Mouse (Mus musculus) urinary bladder, postnatal 25 days (tissue): Measurements from ENCODE around the gene Olfr1132.
"Not testable (repeated sequence)": the region's sequence is repeated elsewhere in the genome, so short reads cannot be mapped to it uniquely, and the experiment has no call there.

ENCODE experiments used
- DNase-seq: peaks from one replicate; pipeline ENCODE4 v3.0.0; 2022; ENCODE audit warnings: low spot score

The Olfr1132 gene

GRCm38 (mm10) chr2:87637435-87637834 is at the start of gene Olfr1132:
Gene Olfr1132 (minus strand): TSS chr2:87637535.
- DNase-seq, result no peak

- DNase-seq, result no peak
These were observed 36.2 kb upstream of the Olfr1132 start, which contains the start of gene Olfr1135 for GRCm38 (mm10) chr2:87673564-87673963. Gene Olfr1135 (minus strand): TSS chr2:87673664.

- no peak for DNase-seq
These were observed 21.0 kb upstream of the Olfr1132 start, which contains the start of gene Olfr1134 for GRCm38 (mm10) chr2:87658360-87658759. Gene Olfr1134 (minus strand): TSS chr2:87658460.

GRCm38 (mm10) chr2:87647274-87647673 is 9.9 kb upstream of the Olfr1132 start, which contains the start of gene Olfr1133:
Gene Olfr1133 (minus strand): TSS chr2:87647374.
- no peak for DNase-seq

- DNase-seq, result no peak
These were observed 5.1 kb upstream of the Olfr1132 start for GRCm38 (mm10) chr2:87642441-87642840.

GRCm38 (mm10) chr2:87626804-87627203 is 10.5 kb downstream of the Olfr1132 start, which contains the start of gene Olfr1131:
Gene Olfr1131 (plus strand): TSS chr2:87627104.
- no peak for DNase-seq

GRCm38 (mm10) chr2:87605912-87606311 is 31.4 kb downstream of the Olfr1132 start, which contains the start of gene Olfr1130:
Gene Olfr1130 (plus strand): TSS chr2:87606212.
- not testable (repeated sequence) for DNase-seq
